Mouse (Mus musculus) hindbrain, embryonic 15.5 days (tissue): ENCODE results near the gene Tomt. TPM values are rescaled to one million over a fixed set of nuclear protein-coding genes. Genes with fewer than 3 reads are reported as not detected.
A peak's percentile ranks its signal among the peaks of the same experiment; 100 is the strongest.
"Not testable (repeated sequence)": the region's sequence is repeated elsewhere in the genome, so short reads cannot be mapped to it uniquely, and the experiment has no call there.

Experiments
- ATAC-seq: fragments of 200-750 bp; cut with Nextera tagmentation; 2 replicates; pipeline ENCODE4 v1.8.0; 2017; ENCODE audit warnings: low read depth, moderate number of reproducible peaks, moderate TSS enrichment; ENCODE audit not compliant: low FRiP score
- H3K27ac ChIP-seq: fragments of 300-500 bp; sonication (generic); replicated peaks from 2 replicates; pipeline ENCODE4 v1.5.1; 2015; ENCODE audit warnings: mild to moderate bottlenecking, inconsistent platforms
- H3K27me3 ChIP-seq: fragments of 300-500 bp; sonication (generic); 2 replicates; pipeline ENCODE4 v1.6.1; 2015; ENCODE audit warnings: control low read depth, inconsistent platforms
- H3K36me3 ChIP-seq: fragments of 300-500 bp; sonication (generic); 2 replicates; pipeline ENCODE4 v1.6.1; 2015; ENCODE audit warnings: control low read depth, inconsistent platforms
- H3K4me1 ChIP-seq: fragments of 300-500 bp; sonication (generic); replicated peaks from 2 replicates; pipeline ENCODE4 v1.6.1; 2015; ENCODE audit warnings: control low read depth, inconsistent platforms
- H3K4me2 ChIP-seq: fragments of 300-500 bp; sonication (generic); 2 replicates; pipeline ENCODE4 v1.6.1; 2015; ENCODE audit warnings: moderate library complexity, mild to moderate bottlenecking, inconsistent platforms
- H3K4me3 ChIP-seq: fragments of 300-500 bp; sonication (generic); 2 replicates; pipeline ENCODE4 v1.5.1; 2015; ENCODE audit warnings: mild to moderate bottlenecking, inconsistent platforms
- H3K9ac ChIP-seq: fragments of 300-500 bp; sonication (generic); 2 replicates; pipeline ENCODE4 v1.6.1; 2015; ENCODE audit warnings: inconsistent platforms
- H3K9me3 ChIP-seq: fragments of 300-500 bp; sonication (generic); 2 replicates; pipeline ENCODE4 v1.6.1; 2016; ENCODE audit warnings: control low read depth, inconsistent platforms
- WGBS: fragments of 180-500 bp; shearing (Covaris S2); methylation state at CpG from one replicate; pipeline ENCODE4 v1.1.7; 2015; 5-methylcytosine and 5-hydroxymethylcytosine counted together
- polyA plus RNA-seq: library from polyadenylated mRNA; unstranded; fragments of >200 nt; fragmentation: Nextera tagmentation; extraction: Ambion mirVana; gene quantifications from 2 replicates; pipeline ENCODE4 v1.2.1, GENCODE M21; 2015

Gene Tomt
- polyA plus RNA-seq, 1 experiment from 2014 or later: 0.49 TPM

GRCm38 (mm10) chr7:101933300-101933699, 27.1 kb upstream of the Tomt start:
- H3K27ac ChIP-seq: peak overlapping the region; percentile 69
- peak; percentile 25 for ATAC-seq
- WGBS: 9% methylated on average over 15 of the region's 15 CpGs

GRCm38 (mm10) chr7:101932551-101932950, 26.4 kb upstream of the Tomt start:
- peak overlapping the region; percentile 99 for H3K4me3 ChIP-seq

More at GRCm38 (mm10) chr7:101933300-101933699, 27.1 kb upstream of the Tomt start:
- H3K9me3 ChIP-seq: no peaks in the 10 kb centered on the region
- peak overlapping the region; percentile 99 for H3K4me3 ChIP-seq
- no peaks in the 10 kb centered on the region for H3K27me3 ChIP-seq
- peak overlapping the region; percentile 57 for H3K9ac ChIP-seq
- H3K4me1 ChIP-seq: peaks cover 30% of the 10 kb centered on the region
- peak overlapping the region; percentile 80 for H3K4me2 ChIP-seq
- no peaks in the 10 kb centered on the region for H3K36me3 ChIP-seq

GRCm38 (mm10) chr7:101928093-101928492, 21.9 kb upstream of the Tomt start:
- ATAC-seq: no peak
- Histone ChIP-seq H3K27me3 (no peaks in the 10 kb centered on the region), H3K4me2 (no peak overlapping the region), H3K36me3 (no peaks in the 10 kb centered on the region), H3K4me3 (no peak overlapping the region), H3K9me3 (no peaks in the 10 kb centered on the region), H3K27ac (no peak overlapping the region), H3K9ac (no peak overlapping the region), H3K4me1 (peaks cover 6% of the 10 kb centered on the region)
- 90% methylated on average over 3 of the region's 3 CpGs for WGBS

More at GRCm38 (mm10) chr7:101932551-101932950, 26.4 kb upstream of the Tomt start:
- no peaks in the 10 kb centered on the region for H3K36me3 ChIP-seq
- no peak overlapping the region for H3K27ac ChIP-seq
- H3K9ac ChIP-seq: peak overlapping the region; percentile 57; the same call in 1 of the 2 replicates
- 98% methylated on average over 1 of the region's 1 CpGs for WGBS
- peak overlapping the region; percentile 80 for H3K4me2 ChIP-seq
- peaks cover 28% of the 10 kb centered on the region for H3K4me1 ChIP-seq
- no peaks in the 10 kb centered on the region for H3K9me3 ChIP-seq
- no peak for ATAC-seq
- H3K27me3 ChIP-seq: no peaks in the 10 kb centered on the region

GRCm38 (mm10) chr7:101925892-101926291, 19.7 kb upstream of the Tomt start:
- ATAC-seq, H3K4me3 ChIP-seq, H3K4me2 ChIP-seq, H3K27ac ChIP-seq, H3K27me3 ChIP-seq, H3K9ac ChIP-seq, H3K9me3 ChIP-seq, H3K36me3 ChIP-seq, H3K4me1 ChIP-seq: not testable (repeated sequence)

- 11% methylated on average over 1 of the region's 1 CpGs for WGBS
- Histone ChIP-seq H3K4me3 (no peak overlapping the region), H3K4me1 (no peaks in the 10 kb centered on the region), H3K36me3 (peaks cover 15% of the 10 kb centered on the region), H3K27me3 (no peaks in the 10 kb centered on the region), H3K4me2 (no peak overlapping the region), H3K9ac (no peak overlapping the region), H3K27ac (no peak overlapping the region), H3K9me3 (no peaks in the 10 kb centered on the region)
- ATAC-seq: peak; percentile 81; the same call in 1 of the 2 replicates
These were observed 11.9 kb upstream of the Tomt start for GRCm38 (mm10) chr7:101918071-101918470.

- no peaks in the 10 kb centered on the region for H3K27me3 ChIP-seq
- no peaks in the 10 kb centered on the region for H3K9me3 ChIP-seq
- peaks cover 48% of the 10 kb centered on the region for H3K36me3 ChIP-seq
- no peak overlapping the region for H3K4me3 ChIP-seq
- H3K4me1 ChIP-seq: peaks cover 16% of the 10 kb centered on the region
- no peak overlapping the region for H3K27ac ChIP-seq
- WGBS: 57% methylated on average over 3 of the region's 3 CpGs
- ATAC-seq: no peak
- no peak overlapping the region for H3K4me2 ChIP-seq
- H3K9ac ChIP-seq: no peak overlapping the region
These were observed 5.8 kb upstream of the Tomt start for GRCm38 (mm10) chr7:101911982-101912381.

GRCm38 (mm10) chr7:101910138-101910537, 4.0 kb upstream of the Tomt start:
- H3K4me1 ChIP-seq: peaks cover 26% of the 10 kb centered on the region
- no peak for ATAC-seq
- no peaks in the 10 kb centered on the region for H3K9me3 ChIP-seq
- no peak overlapping the region for H3K4me2 ChIP-seq
- H3K27ac ChIP-seq: no peak overlapping the region
- no peak overlapping the region for H3K9ac ChIP-seq
- WGBS: 94% methylated on average over 4 of the region's 4 CpGs
- H3K4me3 ChIP-seq: no peak overlapping the region
- no peaks in the 10 kb centered on the region for H3K27me3 ChIP-seq
- peaks cover 48% of the 10 kb centered on the region for H3K36me3 ChIP-seq

GRCm38 (mm10) chr7:101908367-101908766, 2.2 kb upstream of the Tomt start:
- Histone ChIP-seq H3K9me3 (no peaks in the 10 kb centered on the region), H3K9ac (no peak overlapping the region), H3K27ac (no peak overlapping the region), H3K4me2 (no peak overlapping the region), H3K27me3 (no peaks in the 10 kb centered on the region), H3K36me3 (peaks cover 35% of the 10 kb centered on the region), H3K4me1 (peaks cover 31% of the 10 kb centered on the region), H3K4me3 (no peak overlapping the region)
- WGBS: 77% methylated on average over 4 of the region's 4 CpGs
- ATAC-seq: no peak

GRCm38 (mm10) chr7:101906696-101907095, 537 bp upstream of the Tomt start:
- Histone ChIP-seq H3K4me2 (peak overlapping the region; percentile 64), H3K9ac (peak overlapping the region; percentile 93; the same call in 1 of the 2 replicates)
- WGBS: 74% methylated on average over 8 of the region's 8 CpGs

GRCm38 (mm10) chr7:101905561-101906286, 435 bp downstream of the Tomt start, which contains the start of gene Lamtor1:
Lamtor1 (plus strand) TSS chr7:101905904.
- H3K4me3 ChIP-seq: peak within 1 kb of the TSS; percentile 87
- peaks cover 14% of the 10 kb centered on the region for H3K36me3 ChIP-seq
- ATAC-seq: peak; percentile 98
- H3K4me2 ChIP-seq: peak within 1 kb of the TSS; percentile 76
- peak within 1 kb of the TSS; percentile 93 for H3K9ac ChIP-seq
- peaks cover 31% of the 10 kb centered on the region for H3K4me1 ChIP-seq
- H3K9me3 ChIP-seq: no peaks in the 10 kb centered on the region
- under 1% methylated on average over 61 of the region's 61 CpGs for WGBS
- no peaks in the 10 kb centered on the region for H3K27me3 ChIP-seq
- peak within 1 kb of the TSS; percentile 98 for H3K27ac ChIP-seq

More at GRCm38 (mm10) chr7:101906696-101907095, 537 bp upstream of the Tomt start:
- Histone ChIP-seq H3K4me1 (peaks cover 31% of the 10 kb centered on the region), H3K36me3 (peaks cover 23% of the 10 kb centered on the region), H3K27me3 (no peaks in the 10 kb centered on the region), H3K4me3 (peak overlapping the region; percentile 87), H3K27ac (no peak overlapping the region), H3K9me3 (no peaks in the 10 kb centered on the region)
- no peak for ATAC-seq

GRCm38 (mm10) chr7:101902846-101903245, 3.3 kb downstream of the Tomt start:
- H3K4me2 ChIP-seq: no peak overlapping the region
- no peak overlapping the region for H3K9ac ChIP-seq
- no peaks in the 10 kb centered on the region for H3K9me3 ChIP-seq
- H3K4me1 ChIP-seq: peaks cover 22% of the 10 kb centered on the region
- no peak for ATAC-seq
- H3K36me3 ChIP-seq: peaks cover 4% of the 10 kb centered on the region; the same call in 1 of the 2 replicates
- no peaks in the 10 kb centered on the region for H3K27me3 ChIP-seq
- H3K4me3 ChIP-seq: no peak overlapping the region
- H3K27ac ChIP-seq: no peak overlapping the region

GRCm38 (mm10) chr7:101901969-101902368, 4.2 kb downstream of the Tomt start:
- peaks cover 22% of the 10 kb centered on the region for H3K4me1 ChIP-seq
- no peak for ATAC-seq
- no peaks in the 10 kb centered on the region for H3K27me3 ChIP-seq
- no peak overlapping the region for H3K4me2 ChIP-seq
- H3K9ac ChIP-seq: no peak overlapping the region
- no peak overlapping the region for H3K27ac ChIP-seq
- H3K9me3 ChIP-seq: no peaks in the 10 kb centered on the region
- 93% methylated on average over 10 of the region's 10 CpGs for WGBS
- H3K36me3 ChIP-seq: peaks cover 4% of the 10 kb centered on the region; the same call in 1 of the 2 replicates
- no peak overlapping the region for H3K4me3 ChIP-seq
